ENCODE assay signal across 8 mouse cellular contexts in the genomic region with DNA sequence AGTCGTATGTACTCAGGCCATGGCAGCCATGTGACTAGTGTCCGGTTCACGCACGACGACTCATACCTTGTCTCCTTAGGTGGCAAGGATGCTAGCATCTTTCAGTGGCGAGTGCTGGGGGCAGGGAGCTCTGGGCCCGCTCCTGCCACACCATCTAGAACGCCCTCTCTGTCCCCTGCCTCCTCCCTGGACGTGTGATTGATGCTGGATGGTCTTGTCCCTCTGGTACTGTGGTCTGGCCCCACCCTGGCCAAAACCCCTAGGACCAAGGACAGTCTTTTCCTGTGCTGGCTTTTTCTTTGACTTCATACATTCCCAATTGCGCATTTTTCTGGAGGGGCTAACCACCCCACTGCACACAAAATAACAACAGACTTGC. TPM values are rescaled to one million over a fixed set of nuclear protein-coding genes. Genes with fewer than 3 reads are reported as not detected.
DNase-seq lines count a peak whose midpoint lies in the region; ATAC-seq and TF ChIP-seq lines count a peak whose summit lies in the region.

No protein-coding gene starts in this region.

- H3K4me3 ChIP-seq in layer of hippocampus, adult 2 months, result peak overlapping the region; percentile 89
- H3K4me3 ChIP-seq in embryonic facial prominence, embryonic 10.5 days, result peak overlapping the region; percentile 97
- peak overlapping the region; percentile 96 for H3K4me3 ChIP-seq in hindbrain, embryonic 13.5 days
- peak overlapping the region; percentile 99 for H3K4me3 ChIP-seq in midbrain, embryonic 15.5 days

- peak overlapping the region; percentile 74 for H3K4me2 ChIP-seq in hindbrain, embryonic 13.5 days
- H3K4me2 ChIP-seq in midbrain, embryonic 15.5 days, result peak overlapping the region; percentile 55

- ATAC-seq in hindbrain, embryonic 13.5 days (ENCODE audit: low FRiP score), result peak; percentile 41
- ATAC-seq in midbrain, embryonic 15.5 days (replicated peaks), result peak; percentile 30
- no peak for ATAC-seq in CD4-positive, CD25-positive, alpha-beta regulatory T cell, adult 4 months
- no peak for ATAC-seq in activated CD4-positive, CD25-positive, alpha-beta regulatory T cell, adult 4 months

- no peaks in the 10 kb centered on the region for H3K27me3 ChIP-seq in embryonic facial prominence, embryonic 10.5 days (replicated peaks; ENCODE audit: low read depth, poor library complexity, severe bottlenecking)
- H3K27me3 ChIP-seq in hindbrain, embryonic 13.5 days, result no peaks in the 10 kb centered on the region
- no peaks in the 10 kb centered on the region for H3K27me3 ChIP-seq in midbrain, embryonic 15.5 days (replicated peaks)

- H3K36me3 ChIP-seq in embryonic facial prominence, embryonic 10.5 days (replicated peaks), result peaks cover 74% of the 10 kb centered on the region
- peaks cover 29% of the 10 kb centered on the region for H3K36me3 ChIP-seq in hindbrain, embryonic 13.5 days
- peaks cover 14% of the 10 kb centered on the region for H3K36me3 ChIP-seq in midbrain, embryonic 15.5 days (replicated peaks)

- peaks cover 38% of the 10 kb centered on the region for H3K4me1 ChIP-seq in embryonic facial prominence, embryonic 10.5 days
- H3K4me1 ChIP-seq in hindbrain, embryonic 13.5 days (replicated peaks), result peaks cover 41% of the 10 kb centered on the region
- peaks cover 39% of the 10 kb centered on the region for H3K4me1 ChIP-seq in midbrain, embryonic 15.5 days

- H3K27ac ChIP-seq in layer of hippocampus, adult 2 months, result peak overlapping the region; percentile 97
- H3K27ac ChIP-seq in embryonic facial prominence, embryonic 10.5 days (replicated peaks), result peak overlapping the region; percentile 99
- H3K27ac ChIP-seq in hindbrain, embryonic 13.5 days, result peak overlapping the region; percentile 98
- H3K27ac ChIP-seq in midbrain, embryonic 15.5 days, result peak overlapping the region; percentile 94

- DNase-seq in layer of hippocampus, adult 2 months (ENCODE audit: low spot score in 2 of 2), result no peak
- no peak for DNase-seq in layer of hippocampus, adult 8-10 months (ENCODE audit: low spot score in 2 of 2)
- DNase-seq in embryonic facial prominence, embryonic 10.5 days (ENCODE audit: low spot score), result no peak
- no peak for DNase-seq in spleen, adult 12 weeks (ENCODE audit: low spot score)

- H3K9me3 ChIP-seq in embryonic facial prominence, embryonic 10.5 days, result no peaks in the 10 kb centered on the region
- no peaks in the 10 kb centered on the region for H3K9me3 ChIP-seq in hindbrain, embryonic 13.5 days
- no peaks in the 10 kb centered on the region for H3K9me3 ChIP-seq in midbrain, embryonic 15.5 days

- H3K9ac ChIP-seq in hindbrain, embryonic 13.5 days, result peak overlapping the region; percentile 98
- peak overlapping the region; percentile 42 for H3K9ac ChIP-seq in midbrain, embryonic 15.5 days

- WGBS in embryonic facial prominence, embryonic 10.5 days, result 46% methylated on average over 10 of the region's 10 CpGs
- 29% methylated on average over 10 of the region's 10 CpGs for WGBS in hindbrain, embryonic 13.5 days
- WGBS in midbrain, embryonic 15.5 days, result 31% methylated on average over 10 of the region's 10 CpGs

- TF ChIP-seq CTCF in layer of hippocampus, adult 2 months (conservative IDR thresholded peaks at IDR 0.05), result no peak

RNA-seq across cellular contexts. Expression of gene Mta2, which starts 0.6 kb away (rescaled TPM):
- 10 to 100 TPM; 58.0 to 68.7 TPM for total RNA-seq in layer of hippocampus, adult 2 months (2021)
- total RNA-seq in layer of hippocampus, adult 8-10 months (2022), result 10 to 100 TPM; 53.7 to 66.5 (median 56.2) TPM
- polyA plus RNA-seq in embryonic facial prominence, embryonic 10.5 days (2016; fragmentation: Nextera tagmentation; extraction: Ambion mirVana), result 212 and 216 TPM in 2 replicates
- 133 and 137 TPM in 2 replicates for polyA plus RNA-seq in hindbrain, embryonic 13.5 days (2015; fragmentation: Nextera tagmentation; extraction: Ambion mirVana)
- 119 and 121 TPM in 2 replicates for polyA plus RNA-seq in midbrain, embryonic 15.5 days (2015; fragmentation: Nextera tagmentation; extraction: Ambion mirVana)
- polyA plus RNA-seq in CD4-positive, CD25-positive, alpha-beta regulatory T cell, adult 4 months (2017; shearing (Covaris generic)), result 100 to 1,000 TPM in 1 of 2 experiments, 10 to 100 TPM in 1; 81.7 to 126 TPM
- polyA plus RNA-seq in activated CD4-positive, CD25-positive, alpha-beta regulatory T cell, adult 4 months (2017; shearing (Covaris generic)), result 100 to 1,000 TPM in 1 of 2 experiments, 10 to 100 TPM in 1; 58.5 to 101 TPM

RNA-seq across cellular contexts. Expression of gene Eml3, which starts 11.8 kb away (rescaled TPM):
- total RNA-seq in layer of hippocampus, adult 2 months (2021), result 10 to 100 TPM; 11.5 to 11.7 TPM
- total RNA-seq in layer of hippocampus, adult 8-10 months (2022), result 10 to 100 TPM; 14.1 to 17.4 (median 15.3) TPM
- 28.9 and 30.1 TPM in 2 replicates for polyA plus RNA-seq in embryonic facial prominence, embryonic 10.5 days (2016; fragmentation: Nextera tagmentation; extraction: Ambion mirVana)
- 9.4 and 11.3 TPM in 2 replicates for polyA plus RNA-seq in hindbrain, embryonic 13.5 days (2015; fragmentation: Nextera tagmentation; extraction: Ambion mirVana)
- 10.5 and 13.4 TPM in 2 replicates for polyA plus RNA-seq in midbrain, embryonic 15.5 days (2015; fragmentation: Nextera tagmentation; extraction: Ambion mirVana)
- polyA plus RNA-seq in CD4-positive, CD25-positive, alpha-beta regulatory T cell, adult 4 months (2017; shearing (Covaris generic)), result 10 to 100 TPM; 18.7 to 24.9 TPM
- 10 to 100 TPM; 20.4 to 25.1 TPM for polyA plus RNA-seq in activated CD4-positive, CD25-positive, alpha-beta regulatory T cell, adult 4 months (2017; shearing (Covaris generic))

RNA-seq across cellular contexts. Expression of gene Rom1, which starts 12.0 kb away (rescaled TPM):
- total RNA-seq in layer of hippocampus, adult 2 months (2021), result 1 to 10 TPM; 4.4 to 5.7 TPM
- 1 to 10 TPM; 5.0 to 8.6 (median 6.4) TPM for total RNA-seq in layer of hippocampus, adult 8-10 months (2022)
- 3.1 and 3.8 TPM in 2 replicates for polyA plus RNA-seq in embryonic facial prominence, embryonic 10.5 days (2016; fragmentation: Nextera tagmentation; extraction: Ambion mirVana)
- polyA plus RNA-seq in hindbrain, embryonic 13.5 days (2015; fragmentation: Nextera tagmentation; extraction: Ambion mirVana), result 1.6 and 1.8 TPM in 2 replicates
- 1.9 and 2.4 TPM in 2 replicates for polyA plus RNA-seq in midbrain, embryonic 15.5 days (2015; fragmentation: Nextera tagmentation; extraction: Ambion mirVana)
- polyA plus RNA-seq in CD4-positive, CD25-positive, alpha-beta regulatory T cell, adult 4 months (2017; shearing (Covaris generic)), result 1 to 10 TPM; 5.1 to 9.2 TPM
- polyA plus RNA-seq in activated CD4-positive, CD25-positive, alpha-beta regulatory T cell, adult 4 months (2017; shearing (Covaris generic)), result 10 to 100 TPM in 1 of 2 experiments, 1 to 10 TPM in 1; 7.7 to 11.6 TPM

RNA-seq across cellular contexts. Expression of gene Tut1, which starts 12.5 kb away (rescaled TPM):
- total RNA-seq in layer of hippocampus, adult 2 months (2021), result 10 to 100 TPM; 20.7 to 20.8 TPM
- total RNA-seq in layer of hippocampus, adult 8-10 months (2022), result 10 to 100 TPM; 21.5 to 22.2 (median 21.9) TPM
- 45.2 and 47.8 TPM in 2 replicates for polyA plus RNA-seq in embryonic facial prominence, embryonic 10.5 days (2016; fragmentation: Nextera tagmentation; extraction: Ambion mirVana)
- 29.4 and 31.1 TPM in 2 replicates for polyA plus RNA-seq in hindbrain, embryonic 13.5 days (2015; fragmentation: Nextera tagmentation; extraction: Ambion mirVana)
- 27.5 and 30.5 TPM in 2 replicates for polyA plus RNA-seq in midbrain, embryonic 15.5 days (2015; fragmentation: Nextera tagmentation; extraction: Ambion mirVana)
- polyA plus RNA-seq in CD4-positive, CD25-positive, alpha-beta regulatory T cell, adult 4 months (2017; shearing (Covaris generic)), result 10 to 100 TPM; 30.3 to 67.9 TPM
- polyA plus RNA-seq in activated CD4-positive, CD25-positive, alpha-beta regulatory T cell, adult 4 months (2017; shearing (Covaris generic)), result 10 to 100 TPM; 21.3 to 25.1 TPM

RNA-seq across cellular contexts. Expression of gene B3gat3, which starts 21.0 kb away (rescaled TPM):
- total RNA-seq in layer of hippocampus, adult 2 months (2021), result 100 to 1,000 TPM; 167 to 191 TPM
- 100 to 1,000 TPM; 161 to 167 (median 162) TPM for total RNA-seq in layer of hippocampus, adult 8-10 months (2022)
- polyA plus RNA-seq in embryonic facial prominence, embryonic 10.5 days (2016; fragmentation: Nextera tagmentation; extraction: Ambion mirVana), result 46.7 and 47.3 TPM in 2 replicates
- polyA plus RNA-seq in hindbrain, embryonic 13.5 days (2015; fragmentation: Nextera tagmentation; extraction: Ambion mirVana), result 89.7 and 91.8 TPM in 2 replicates
- polyA plus RNA-seq in midbrain, embryonic 15.5 days (2015; fragmentation: Nextera tagmentation; extraction: Ambion mirVana), result 96.1 and 96.6 TPM in 2 replicates
- polyA plus RNA-seq in CD4-positive, CD25-positive, alpha-beta regulatory T cell, adult 4 months (2017; shearing (Covaris generic)), result 10 to 100 TPM; 18.4 to 19.6 TPM
- 10 to 100 TPM; 16.3 to 18.6 TPM for polyA plus RNA-seq in activated CD4-positive, CD25-positive, alpha-beta regulatory T cell, adult 4 months (2017; shearing (Covaris generic))

Comparison
In these comparisons a context has a peak if more than half of its experiments do, and no peak if none do; other contexts are left out.
1. ATAC-seq: peak in hindbrain, embryonic 13.5 days (single experiment) and midbrain, embryonic 15.5 days (single experiment); none in CD4-positive, CD25-positive, alpha-beta regulatory T cell, adult 4 months (single experiment) and activated CD4-positive, CD25-positive, alpha-beta regulatory T cell, adult 4 months (single experiment).
2. Peak in every context shown above with its lines, with median percentiles within 50 percentile points of each other: H3K27ac ChIP-seq and H3K4me3 ChIP-seq.